Mouse (Mus musculus): ENCODE data around the gene Epop. TPM values are rescaled to one million over a fixed set of nuclear protein-coding genes. Genes with fewer than 3 reads are reported as not detected.

The Epop gene
- polyA plus RNA-seq, 1 experiment from 2014 or later = 3.1 TPM

GRCm38 (mm10) chr11:97599104-97599503 is 30.4 kb downstream of the Epop start:
- Histone ChIP-seq H3K9me3 (ENCODE audit: control insufficient read depth, low read length) (no peaks in the 10 kb centered on the region), H3K4me1 (replicated peaks; ENCODE audit: control insufficient read depth, insufficient read depth, low read length) (no peaks in the 10 kb centered on the region), H3K4me2 (ENCODE audit: low read length) (no peak overlapping the region), H3K9ac (ENCODE audit: low read length) (no peak overlapping the region), H3K36me3 (ENCODE audit: control insufficient read depth, insufficient read depth, low read length) (no peaks in the 10 kb centered on the region), H3K27ac (ENCODE audit: low read depth) (no peak overlapping the region), H3K27me3 (replicated peaks; ENCODE audit: control insufficient read depth, insufficient read depth, low read length) (no peaks in the 10 kb centered on the region), H3K4me3 (ENCODE audit: low read depth, low read length) (no peak overlapping the region)
- ATAC-seq (replicated peaks; ENCODE audit: low FRiP score, low TSS enrichment, low read depth) (no peak), DNase-seq (ENCODE audit: low spot score) (no peak)
- WGBS = 89% methylated on average over 8 of the region's 8 CpGs

- Histone ChIP-seq H3K9ac (ENCODE audit: low read length) (no peak overlapping the region), H3K9me3 (ENCODE audit: control insufficient read depth, low read length) (no peaks in the 10 kb centered on the region), H3K4me1 (replicated peaks; ENCODE audit: control insufficient read depth, insufficient read depth, low read length) (no peaks in the 10 kb centered on the region), H3K36me3 (ENCODE audit: control insufficient read depth, insufficient read depth, low read length) (no peaks in the 10 kb centered on the region), H3K4me3 (ENCODE audit: low read depth, low read length) (no peak overlapping the region), H3K27me3 (replicated peaks; ENCODE audit: control insufficient read depth, insufficient read depth, low read length) (no peaks in the 10 kb centered on the region), H3K27ac (ENCODE audit: low read depth) (no peak overlapping the region), H3K4me2 (ENCODE audit: low read length) (no peak overlapping the region)
- DNase-seq (ENCODE audit: low spot score) (no peak), ATAC-seq (replicated peaks; ENCODE audit: low FRiP score, low TSS enrichment, low read depth) (no peak)
- WGBS = 68% methylated on average over 10 of the region's 10 CpGs
These were observed 31.4 kb downstream of the Epop start for GRCm38 (mm10) chr11:97597945-97598691.

- DNase-seq (ENCODE audit: low spot score) (no peak), ATAC-seq (replicated peaks; ENCODE audit: low FRiP score, low TSS enrichment, low read depth) (no peak)
- Histone ChIP-seq H3K4me3 (ENCODE audit: low read depth, low read length) (no peak overlapping the region), H3K27ac (ENCODE audit: low read depth) (no peak overlapping the region), H3K27me3 (replicated peaks; ENCODE audit: control insufficient read depth, insufficient read depth, low read length) (0 out of 2 replicates have a peak, but pooled peaks cover 4% of the 10 kb centered on the region), H3K9me3 (ENCODE audit: control insufficient read depth, low read length) (no peaks in the 10 kb centered on the region), H3K36me3 (ENCODE audit: control insufficient read depth, insufficient read depth, low read length) (no peaks in the 10 kb centered on the region), H3K4me2 (ENCODE audit: low read length) (0 out of 2 replicates have a peak overlapping the region, but pooled peaks have one; percentile 12), H3K9ac (ENCODE audit: low read length) (no peak overlapping the region), H3K4me1 (replicated peaks; ENCODE audit: control insufficient read depth, insufficient read depth, low read length) (0 out of 2 replicates have a peak, but pooled peaks cover 3% of the 10 kb centered on the region)
- 35% methylated on average over 6 of the region's 6 CpGs for WGBS
These were observed 35.4 kb downstream of the Epop start for GRCm38 (mm10) chr11:97594136-97594535.

- no peaks in the 10 kb centered on the region for H3K9me3 ChIP-seq (ENCODE audit: control insufficient read depth, low read length)
- no peak overlapping the region for H3K4me3 ChIP-seq (ENCODE audit: low read depth, low read length)
- H3K27me3 ChIP-seq (replicated peaks; ENCODE audit: control insufficient read depth, insufficient read depth, low read length) = 0 out of 2 replicates have a peak, but pooled peaks cover 11% of the 10 kb centered on the region
- ATAC-seq (replicated peaks; ENCODE audit: low FRiP score, low TSS enrichment, low read depth) = no peak
- no peak overlapping the region for H3K27ac ChIP-seq (ENCODE audit: low read depth)
- H3K4me2 ChIP-seq (ENCODE audit: low read length) = no peak overlapping the region
- DNase-seq (ENCODE audit: low spot score) = no peak
- H3K36me3 ChIP-seq (ENCODE audit: control insufficient read depth, insufficient read depth, low read length) = no peaks in the 10 kb centered on the region
- WGBS = 51% methylated on average over 5 of the region's 5 CpGs
- H3K9ac ChIP-seq (ENCODE audit: low read length) = no peak overlapping the region
- 0 out of 2 replicates have a peak, but pooled peaks cover 3% of the 10 kb centered on the region for H3K4me1 ChIP-seq (replicated peaks; ENCODE audit: control insufficient read depth, insufficient read depth, low read length)
These were observed 37.6 kb downstream of the Epop start for GRCm38 (mm10) chr11:97591910-97592309.

- 0 out of 2 replicates have a peak, but pooled peaks cover 3% of the 10 kb centered on the region for H3K4me1 ChIP-seq (replicated peaks; ENCODE audit: control insufficient read depth, insufficient read depth, low read length)
- 0 out of 2 replicates have a peak, but pooled peaks cover 11% of the 10 kb centered on the region for H3K27me3 ChIP-seq (replicated peaks; ENCODE audit: control insufficient read depth, insufficient read depth, low read length)
- H3K4me2 ChIP-seq (ENCODE audit: low read length) = no peak overlapping the region
- H3K4me3 ChIP-seq (ENCODE audit: low read depth, low read length) = no peak overlapping the region
- ATAC-seq (replicated peaks; ENCODE audit: low FRiP score, low TSS enrichment, low read depth) (no peak), DNase-seq (ENCODE audit: low spot score) (no peak)
- H3K9ac ChIP-seq (ENCODE audit: low read length) = no peak overlapping the region
- H3K27ac ChIP-seq (ENCODE audit: low read depth) = no peak overlapping the region
- no peaks in the 10 kb centered on the region for H3K36me3 ChIP-seq (ENCODE audit: control insufficient read depth, insufficient read depth, low read length)
- H3K9me3 ChIP-seq (ENCODE audit: control insufficient read depth, low read length) = no peaks in the 10 kb centered on the region
- 45% methylated on average over 24 of the region's 24 CpGs for WGBS
These were observed 39.1 kb downstream of the Epop start for GRCm38 (mm10) chr11:97590227-97590960.

- Histone ChIP-seq H3K36me3 (ENCODE audit: control insufficient read depth, insufficient read depth, low read length) (no peaks in the 10 kb centered on the region), H3K27me3 (replicated peaks; ENCODE audit: control insufficient read depth, insufficient read depth, low read length) (0 out of 2 replicates have a peak, but pooled peaks cover 11% of the 10 kb centered on the region), H3K27ac (ENCODE audit: low read depth) (no peak overlapping the region), H3K9me3 (ENCODE audit: control insufficient read depth, low read length) (no peaks in the 10 kb centered on the region), H3K9ac (ENCODE audit: low read length) (no peak overlapping the region), H3K4me1 (replicated peaks; ENCODE audit: control insufficient read depth, insufficient read depth, low read length) (0 out of 2 replicates have a peak, but pooled peaks cover 3% of the 10 kb centered on the region), H3K4me2 (ENCODE audit: low read length) (no peak overlapping the region), H3K4me3 (ENCODE audit: low read depth, low read length) (no peak overlapping the region)
- DNase-seq (ENCODE audit: low spot score) = no peak
- ATAC-seq (replicated peaks; ENCODE audit: low FRiP score, low TSS enrichment, low read depth) = no peak
- 10% methylated on average over 10 of the region's 10 CpGs for WGBS
These were observed 40.3 kb downstream of the Epop start for GRCm38 (mm10) chr11:97589216-97589615.

- H3K27ac ChIP-seq (ENCODE audit: low read depth) = no peak overlapping the region
These were observed 43.6 kb downstream of the Epop start for GRCm38 (mm10) chr11:97585932-97586331.

GRCm38 (mm10) chr11:97584476-97584875 is 45.0 kb downstream of the Epop start:
- H3K27ac ChIP-seq (ENCODE audit: low read depth) = no peak overlapping the region
- H3K4me1 ChIP-seq (replicated peaks; ENCODE audit: control insufficient read depth, insufficient read depth, low read length) = no peaks in the 10 kb centered on the region
- WGBS = 66% methylated on average over 7 of the region's 7 CpGs
- no peak for ATAC-seq (replicated peaks; ENCODE audit: low FRiP score, low TSS enrichment, low read depth)
- H3K36me3 ChIP-seq (ENCODE audit: control insufficient read depth, insufficient read depth, low read length) = no peaks in the 10 kb centered on the region
- no peak overlapping the region for H3K9ac ChIP-seq (ENCODE audit: low read length)
- H3K27me3 ChIP-seq (replicated peaks; ENCODE audit: control insufficient read depth, insufficient read depth, low read length) = 0 out of 2 replicates have a peak, but pooled peaks cover 8% of the 10 kb centered on the region
- DNase-seq (ENCODE audit: low spot score) = no peak
- no peak overlapping the region for H3K4me2 ChIP-seq (ENCODE audit: low read length)
- no peaks in the 10 kb centered on the region for H3K9me3 ChIP-seq (ENCODE audit: control insufficient read depth, low read length)
- H3K4me3 ChIP-seq (ENCODE audit: low read depth, low read length) = no peak overlapping the region

More at GRCm38 (mm10) chr11:97585932-97586331, 43.6 kb downstream of the Epop start:
- H3K9me3 ChIP-seq (ENCODE audit: control insufficient read depth, low read length) = no peaks in the 10 kb centered on the region
- no peak overlapping the region for H3K4me3 ChIP-seq (ENCODE audit: low read depth, low read length)
- WGBS = 46% methylated on average over 10 of the region's 10 CpGs
- 0 out of 2 replicates have a peak, but pooled peaks cover 3% of the 10 kb centered on the region for H3K4me1 ChIP-seq (replicated peaks; ENCODE audit: control insufficient read depth, insufficient read depth, low read length)
- ATAC-seq (replicated peaks; ENCODE audit: low FRiP score, low TSS enrichment, low read depth) (peak; percentile 70; the same call in 1 of the 2 replicates), DNase-seq (ENCODE audit: low spot score) (no peak)
- no peak overlapping the region for H3K9ac ChIP-seq (ENCODE audit: low read length)
- H3K27me3 ChIP-seq (replicated peaks; ENCODE audit: control insufficient read depth, insufficient read depth, low read length) = 0 out of 2 replicates have a peak, but pooled peaks cover 11% of the 10 kb centered on the region
- no peaks in the 10 kb centered on the region for H3K36me3 ChIP-seq (ENCODE audit: control insufficient read depth, insufficient read depth, low read length)
- H3K4me2 ChIP-seq (ENCODE audit: low read length) = no peak overlapping the region

Measured in intestine, embryonic 14.5 days (tissue).